Mouse (Mus musculus) CD4-positive naive resting alpha-beta T cell, adult 57 days (primary cell): ENCODE measurements around the gene Sdr16c6. TPM values are rescaled to one million over a fixed set of nuclear protein-coding genes. Genes with fewer than 3 reads are reported as not detected.

Source experiments
- total RNA-seq: library from RNA; stranded (reverse); gene quantifications from one replicate; pipeline ENCODE4 v1.2.4, GENCODE M21; 2023

Gene Sdr16c6
- not detected for total RNA-seq

GRCm38 (mm10) chr4:4077372-4077771 lies at the start of gene Sdr16c6:
Sdr16c6 (minus strand) TSS chr4:4077522.

Other genes starting within 250 kb of the Sdr16c6 start
- gene Gm11808, start 103.9 kb downstream of the Sdr16c6 start, total RNA-seq = 526 TPM